Mouse (Mus musculus): ENCODE measurements around the gene Bicc1. TPM values are rescaled to one million over a fixed set of nuclear protein-coding genes. Genes with fewer than 3 reads are reported as not detected.

Bicc1 gene
- polyA plus RNA-seq, 2 experiments, result 1.7 to 1.8 TPM

DNA sequence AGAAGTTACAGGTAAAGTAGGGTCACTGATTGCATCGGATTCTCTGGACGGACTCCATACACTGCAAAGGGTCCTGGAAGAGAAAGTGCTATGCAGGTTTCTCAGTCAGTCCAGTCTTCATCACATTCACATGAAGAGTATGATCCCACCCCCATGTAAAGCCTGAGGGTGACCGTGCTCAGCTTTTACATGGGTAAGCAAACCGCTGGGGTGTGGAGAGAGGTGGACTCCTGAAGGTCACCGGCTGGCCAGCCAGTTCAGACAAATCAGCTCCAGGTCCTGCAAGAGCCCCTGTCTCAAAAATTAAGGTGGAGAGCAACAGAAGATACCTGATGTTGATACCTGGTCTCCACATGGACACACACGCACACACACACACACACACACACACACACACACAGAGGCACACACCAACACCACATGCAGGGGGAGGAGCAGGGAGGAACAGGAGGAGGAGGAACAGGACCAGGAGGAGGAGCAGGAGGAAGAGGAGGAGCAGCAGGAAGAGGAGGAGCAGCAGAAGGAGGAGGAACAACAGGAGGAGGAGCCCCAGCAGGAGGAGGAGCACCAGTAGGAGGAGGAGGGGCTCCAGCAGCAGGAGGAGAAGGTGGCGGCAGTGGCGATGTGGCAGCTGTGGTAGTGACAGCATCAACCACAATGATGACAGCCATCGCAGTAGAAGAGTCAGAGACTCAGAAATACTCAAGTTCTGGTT, 52.9 kb downstream of the Bicc1 start:
- Histone ChIP-seq H3K4me1 (replicated peaks; ENCODE audit: control insufficient read depth in 2 of 2, insufficient read depth in 2 of 2, low read length in 1 of 2) (no peaks in the 10 kb centered on the region), H3K4me2 (ENCODE audit: low read depth) (no peak overlapping the region), H3K27ac (no peak overlapping the region), H3K9ac (replicated peaks) (no peak overlapping the region), H3K9me3 (ENCODE audit: control insufficient read depth, low read length) (no peaks in the 10 kb centered on the region), H3K4me3 (ENCODE audit: insufficient read depth in 1 of 2, low read depth in 2 of 2, low read length in 2 of 2) (no peak overlapping the region), H3K27me3 (ENCODE audit: control insufficient read depth, insufficient read depth, low read length) (no peaks in the 10 kb centered on the region), H3K36me3 (replicated peaks; ENCODE audit: control insufficient read depth, insufficient read depth, low read depth) (no peaks in the 10 kb centered on the region)
- TF ChIP-seq EP300 (IDR thresholded peaks at IDR 0.05; ENCODE audit: low read depth) (no peak), CTCF (IDR thresholded peaks at IDR 0.05; ENCODE audit: low read depth) (no peak)
- DNase-seq (ENCODE audit: low read depth in 3 of 3, low spot score in 3 of 3) (no peak), ATAC-seq (ENCODE audit: insufficient read depth) (no peak)
- WGBS (ENCODE audit: insufficient replicate concordance), result 72% methylated on average over 9 of the region's 9 CpGs

DNA sequence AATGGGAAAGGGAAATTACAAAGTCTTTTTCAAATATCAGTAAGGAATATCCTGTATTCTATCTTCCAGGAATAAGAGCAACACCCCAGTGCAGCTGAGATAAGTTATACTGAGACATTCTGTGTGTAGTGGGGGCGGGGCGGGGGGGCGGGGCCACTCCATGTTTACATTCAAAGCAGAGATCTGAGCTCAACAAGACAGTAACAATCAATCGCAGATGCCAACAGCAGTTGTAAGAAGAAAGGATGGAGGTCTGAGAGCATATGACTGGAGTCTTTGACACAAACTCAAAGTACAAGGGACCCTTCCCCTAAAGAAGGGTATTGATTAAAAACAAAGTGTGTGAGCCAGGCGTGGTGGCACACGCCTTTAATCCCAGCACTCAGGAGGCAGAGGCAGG, 54.7 kb downstream of the Bicc1 start:
- H3K9ac ChIP-seq (replicated peaks), result no peak overlapping the region
- H3K9me3 ChIP-seq (ENCODE audit: control insufficient read depth, low read length), result no peaks in the 10 kb centered on the region
- 58% methylated on average over 6 of the region's 6 CpGs for WGBS (ENCODE audit: insufficient replicate concordance)

DNA sequence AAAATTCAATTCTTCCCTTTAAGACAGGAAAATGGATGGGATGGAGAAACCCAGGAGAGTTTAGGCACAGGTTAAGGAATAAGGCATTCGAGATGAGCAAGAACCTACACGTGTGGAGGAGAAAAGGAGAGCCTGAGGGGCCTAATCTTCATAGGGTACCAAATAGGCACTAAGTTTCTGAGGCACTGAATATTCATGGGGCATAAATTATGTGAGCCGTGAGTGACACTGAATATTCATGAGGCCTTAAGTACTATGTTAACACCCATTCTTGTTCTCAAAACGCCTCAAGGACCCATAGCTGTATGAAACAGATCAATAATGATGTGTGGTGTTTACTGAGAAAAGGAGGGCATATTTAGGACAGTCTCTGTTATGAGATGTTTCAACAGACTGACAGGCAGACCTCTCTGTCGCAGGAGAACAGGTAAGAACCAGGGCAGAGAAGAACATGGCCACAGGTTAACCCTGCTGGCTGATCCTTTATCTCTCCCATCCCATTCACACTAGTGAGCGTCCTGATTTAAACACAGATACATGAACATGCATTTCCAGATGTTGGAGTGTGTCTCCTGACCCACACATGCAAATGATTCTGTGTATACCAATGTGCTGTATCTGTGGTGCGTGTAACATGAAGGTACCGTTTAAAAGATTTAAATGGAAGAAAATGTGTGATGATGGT, 58.5 kb downstream of the Bicc1 start:
- no peak overlapping the region for H3K4me3 ChIP-seq (ENCODE audit: insufficient read depth in 1 of 2, low read depth in 2 of 2, low read length in 2 of 2)
- no peak for TF ChIP-seq EP300 (IDR thresholded peaks at IDR 0.05; ENCODE audit: low read depth)
- TF ChIP-seq CTCF (IDR thresholded peaks at IDR 0.05; ENCODE audit: low read depth), result no peak
- no peaks in the 10 kb centered on the region for H3K27me3 ChIP-seq (ENCODE audit: control insufficient read depth, insufficient read depth, low read length)
- no peak overlapping the region for H3K27ac ChIP-seq
- no peak overlapping the region for H3K4me2 ChIP-seq (ENCODE audit: low read depth)
- 51% methylated on average over 8 of the region's 8 CpGs for WGBS (ENCODE audit: insufficient replicate concordance)
- H3K36me3 ChIP-seq (replicated peaks; ENCODE audit: control insufficient read depth, insufficient read depth, low read depth), result no peaks in the 10 kb centered on the region
- no peak for DNase-seq (ENCODE audit: low read depth in 3 of 3, low spot score in 3 of 3)
- no peak overlapping the region for H3K9ac ChIP-seq (replicated peaks)
- no peak for ATAC-seq (ENCODE audit: insufficient read depth)
- no peaks in the 10 kb centered on the region for H3K4me1 ChIP-seq (replicated peaks; ENCODE audit: control insufficient read depth in 2 of 2, insufficient read depth in 2 of 2, low read length in 1 of 2)
- no peaks in the 10 kb centered on the region for H3K9me3 ChIP-seq (ENCODE audit: control insufficient read depth, low read length)

More for the DNA sequence above, 54.7 kb downstream of the Bicc1 start:
- Histone ChIP-seq H3K4me1 (replicated peaks; ENCODE audit: control insufficient read depth in 2 of 2, insufficient read depth in 2 of 2, low read length in 1 of 2) (no peaks in the 10 kb centered on the region), H3K36me3 (replicated peaks; ENCODE audit: control insufficient read depth, insufficient read depth, low read depth) (no peaks in the 10 kb centered on the region), H3K27me3 (ENCODE audit: control insufficient read depth, insufficient read depth, low read length) (no peaks in the 10 kb centered on the region), H3K27ac (no peak overlapping the region), H3K4me3 (ENCODE audit: insufficient read depth in 1 of 2, low read depth in 2 of 2, low read length in 2 of 2) (no peak overlapping the region), H3K4me2 (ENCODE audit: low read depth) (no peak overlapping the region)
- ATAC-seq (ENCODE audit: insufficient read depth) (no peak), DNase-seq (ENCODE audit: low read depth in 3 of 3, low spot score in 3 of 3) (no peak)
- TF ChIP-seq EP300 (IDR thresholded peaks at IDR 0.05; ENCODE audit: low read depth), result no peak
- TF ChIP-seq CTCF (IDR thresholded peaks at IDR 0.05; ENCODE audit: low read depth), result no peak

DNA sequence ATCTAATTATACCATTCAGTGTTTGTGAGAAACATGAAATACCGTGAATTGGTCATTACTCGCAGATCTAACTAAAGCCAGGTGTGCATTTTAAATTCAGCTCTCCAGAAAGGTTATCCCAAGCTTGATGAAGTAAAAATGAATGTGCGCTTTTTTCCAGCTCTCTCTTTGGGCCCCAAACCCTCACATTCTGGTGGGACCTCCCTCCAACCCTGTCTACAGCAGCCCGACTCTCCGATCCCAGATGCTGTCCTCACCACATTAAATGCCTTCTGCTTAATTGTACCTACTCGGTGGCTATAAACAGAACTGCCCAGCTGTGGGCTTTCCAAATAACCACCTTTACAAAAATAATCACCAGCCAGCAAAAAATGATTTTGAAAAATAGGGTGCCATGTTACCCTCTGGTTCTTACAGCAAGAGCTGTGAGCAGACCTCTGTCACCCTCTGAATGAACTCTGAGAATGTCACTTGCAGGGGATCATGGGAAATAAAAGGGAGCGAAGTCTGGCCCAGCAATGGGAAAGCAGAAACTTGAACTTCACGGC, 64.7 kb downstream of the Bicc1 start:
- DNase-seq (ENCODE audit: low read depth in 3 of 3, low spot score in 3 of 3) (no peak), ATAC-seq (ENCODE audit: insufficient read depth) (no peak)
- Histone ChIP-seq H3K9me3 (ENCODE audit: control insufficient read depth, low read length) (no peaks in the 10 kb centered on the region), H3K4me1 (replicated peaks; ENCODE audit: control insufficient read depth in 2 of 2, insufficient read depth in 2 of 2, low read length in 1 of 2) (no peaks in the 10 kb centered on the region), H3K4me3 (ENCODE audit: insufficient read depth in 1 of 2, low read depth in 2 of 2, low read length in 2 of 2) (no peak overlapping the region), H3K9ac (replicated peaks) (no peak overlapping the region), H3K27ac (no peak overlapping the region), H3K36me3 (replicated peaks; ENCODE audit: control insufficient read depth, insufficient read depth, low read depth) (no peaks in the 10 kb centered on the region), H3K27me3 (ENCODE audit: control insufficient read depth, insufficient read depth, low read length) (no peaks in the 10 kb centered on the region), H3K4me2 (ENCODE audit: low read depth) (no peak overlapping the region)
- no peak for TF ChIP-seq CTCF (IDR thresholded peaks at IDR 0.05; ENCODE audit: low read depth)
- TF ChIP-seq EP300 (IDR thresholded peaks at IDR 0.05; ENCODE audit: low read depth), result no peak
- WGBS (ENCODE audit: insufficient replicate concordance), result 70% methylated on average over 8 of the region's 8 CpGs

DNA sequence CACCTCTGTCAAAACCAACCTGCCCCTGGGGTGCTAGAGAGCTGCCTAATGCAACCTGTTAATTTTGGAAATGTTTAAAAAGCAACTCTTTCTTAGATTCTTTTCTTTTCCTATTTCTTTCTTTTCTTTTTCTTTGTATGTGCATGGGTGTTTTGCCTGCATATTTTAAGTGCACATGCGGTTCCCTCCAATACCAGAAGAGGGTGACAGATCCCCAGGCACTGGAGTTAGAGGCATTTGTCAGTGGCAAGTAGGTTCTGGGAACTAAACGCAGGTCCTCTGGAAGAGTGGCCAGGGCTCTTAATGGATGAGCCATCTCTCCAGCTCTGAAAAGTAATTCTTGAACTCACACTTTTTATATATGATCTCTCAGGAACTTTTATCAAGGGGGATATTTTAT, 66.2 kb downstream of the Bicc1 start:
- Histone ChIP-seq H3K4me2 (ENCODE audit: low read depth) (no peak overlapping the region), H3K9ac (replicated peaks) (no peak overlapping the region), H3K9me3 (ENCODE audit: control insufficient read depth, low read length) (no peaks in the 10 kb centered on the region), H3K27ac (no peak overlapping the region), H3K4me3 (ENCODE audit: insufficient read depth in 1 of 2, low read depth in 2 of 2, low read length in 2 of 2) (no peak overlapping the region), H3K36me3 (replicated peaks; ENCODE audit: control insufficient read depth, insufficient read depth, low read depth) (no peaks in the 10 kb centered on the region), H3K27me3 (ENCODE audit: control insufficient read depth, insufficient read depth, low read length) (no peaks in the 10 kb centered on the region), H3K4me1 (replicated peaks; ENCODE audit: control insufficient read depth in 2 of 2, insufficient read depth in 2 of 2, low read length in 1 of 2) (no peaks in the 10 kb centered on the region)
- no peak for ATAC-seq (ENCODE audit: insufficient read depth)
- 58% methylated on average over 2 of the region's 2 CpGs for WGBS (ENCODE audit: insufficient replicate concordance)
- DNase-seq (ENCODE audit: low read depth in 3 of 3, low spot score in 3 of 3), result no peak
- no peak for TF ChIP-seq CTCF (IDR thresholded peaks at IDR 0.05; ENCODE audit: low read depth)
- no peak for TF ChIP-seq EP300 (IDR thresholded peaks at IDR 0.05; ENCODE audit: low read depth)
